Comparison of ENCODE assay signal across 7 mouse cellular contexts in genomic region chr7:3703879-3704441, GRCm38 (mm10). TPM values are rescaled to one million over a fixed set of nuclear protein-coding genes. Genes with fewer than 3 reads are reported as not detected.
DNase-seq lines count a peak whose midpoint lies in the region; ATAC-seq lines count a peak whose summit lies in the region.

Gene Rps9 (plus strand): TSS chr7:3703993.

- no peaks in the 10 kb centered on the region for H3K9me3 ChIP-seq in intestine, embryonic 15.5 days
- no peaks in the 10 kb centered on the region for H3K9me3 ChIP-seq in midbrain, embryonic 10.5 days (replicated peaks)

- peak within 1 kb of the TSS; percentile 52 for H3K4me2 ChIP-seq in intestine, embryonic 15.5 days (replicated peaks)

- peak; percentile 96 for DNase-seq in adrenal gland, adult 2 months
- DNase-seq in embryo, embryonic 11.5 days (ENCODE audit: low read depth, low spot score) = peak; percentile 95
- peak; percentile 92 to 95 for DNase-seq in gastrocnemius, postnatal 36 days
- DNase-seq in left cerebral cortex, postnatal 25 days (ENCODE audit: low spot score in 2 of 2) = peak; percentile 98 to 99
- peak; percentile 95 for DNase-seq in midbrain, embryonic 10.5 days (ENCODE audit: low spot score)
- peak; percentile 95 for DNase-seq in right cerebral cortex, postnatal 4 days

- intact Hi-C loops in gastrocnemius, postnatal 36 days (cut with DNase I) = loop anchor here (5.0 to 10.0 kb wide), 2 partner anchors 72 to 431 kb away; partner anchors contain the start of gene Leng8
- intact Hi-C loops in left cerebral cortex, postnatal 25 days (cut with DNase I) = no loop called here

- peak within 1 kb of the TSS; percentile 69 for H3K4me3 ChIP-seq in intestine, embryonic 15.5 days (replicated peaks)
- H3K4me3 ChIP-seq in midbrain, embryonic 10.5 days = peak within 1 kb of the TSS; percentile 88

- peak; percentile 94 for ATAC-seq in intestine, embryonic 15.5 days

- peak within 1 kb of the TSS; percentile 72 for H3K9ac ChIP-seq in intestine, embryonic 15.5 days

- H3K36me3 ChIP-seq in intestine, embryonic 15.5 days = peaks cover 13% of the 10 kb centered on the region
- H3K36me3 ChIP-seq in midbrain, embryonic 10.5 days = peaks cover 70% of the 10 kb centered on the region

- no peaks in the 10 kb centered on the region for H3K27me3 ChIP-seq in intestine, embryonic 15.5 days (replicated peaks)
- H3K27me3 ChIP-seq in midbrain, embryonic 10.5 days (ENCODE audit: low read depth, poor library complexity, severe bottlenecking) = no peaks in the 10 kb centered on the region

- WGBS in intestine, embryonic 15.5 days = under 1% methylated on average over 42 of the region's 42 CpGs
- 1% methylated on average over 42 of the region's 42 CpGs for WGBS in midbrain, embryonic 10.5 days

- peaks cover 9% of the 10 kb centered on the region for H3K4me1 ChIP-seq in intestine, embryonic 15.5 days (replicated peaks)
- peaks cover 28% of the 10 kb centered on the region for H3K4me1 ChIP-seq in midbrain, embryonic 10.5 days

- peak within 1 kb of the TSS; percentile 91 for H3K27ac ChIP-seq in intestine, embryonic 15.5 days
- H3K27ac ChIP-seq in midbrain, embryonic 10.5 days (replicated peaks) = peak within 1 kb of the TSS; percentile 96

RNA-seq across cellular contexts. Expression of gene Rps9, which starts in this region (rescaled TPM):
- 100 to 1,000 TPM; 768 to 988 TPM for total RNA-seq in adrenal gland, adult 2 months (2021)
- 285 and 318 TPM in 2 replicates for polyA plus RNA-seq in adrenal gland, adult 2 months (2012; rRNA removed)
- 100 to 1,000 TPM; 353 to 420 TPM for total RNA-seq in gastrocnemius, postnatal 36 days (2021)
- polyA plus RNA-seq in intestine, embryonic 15.5 days (2015; fragmentation: Nextera tagmentation; extraction: Ambion mirVana) = 1,501 and 1,565 TPM in 2 replicates
- 100 to 1,000 TPM; 322 to 328 TPM for total RNA-seq in left cerebral cortex, postnatal 25 days (2021)
- 1,174 and 1,339 TPM in 2 replicates for polyA plus RNA-seq in midbrain, embryonic 10.5 days (2016; fragmentation: Nextera tagmentation; extraction: Ambion mirVana)

Comparison
In these comparisons a context has a peak if more than half of its experiments do, and no peak if none do; other contexts are left out.
1. Peak in every context shown above with its lines: DNase-seq, ATAC-seq, H3K4me3 ChIP-seq and H3K27ac ChIP-seq.